Mouse (Mus musculus) adipocyte (in vitro differentiated cells): Measurements from ENCODE around the gene Olfr1356.
"Not testable (repeated sequence)": the region's sequence is repeated elsewhere in the genome, so short reads cannot be mapped to it uniquely, and the experiment has no call there.

Experiments
- DNase-seq: peaks from one replicate; pipeline ENCODE4 v3.0.0-alpha.2; 2016; ENCODE audit warnings: low spot score

Olfr1356 gene

GRCm38 (mm10) chr10:78852066-78852465 lies at the start of gene Olfr1356:
Gene Olfr1356 (minus strand): TSS chr10:78852166.
- no peak for DNase-seq

GRCm38 (mm10) chr10:78875240-78875639 lies 23.3 kb upstream of the Olfr1356 start, which contains the start of gene Olfr1355:
Gene Olfr1355 (plus strand): TSS chr10:78875540.
- DNase-seq, result no peak

- not testable (repeated sequence) for DNase-seq
Measured at GRCm38 (mm10) chr10:78840456-78840855, 11.5 kb downstream of the Olfr1356 start.

GRCm38 (mm10) chr10:78812358-78813060 lies 39.5 kb downstream of the Olfr1356 start:
- DNase-seq, result no peak

- DNase-seq, result no peak
Measured at GRCm38 (mm10) chr10:78801449-78801848, 50.5 kb downstream of the Olfr1356 start.
